Mouse (Mus musculus) cortical plate, adult 2 months (tissue): ENCODE measurements at regions not wholly inside any gene's neighbourhood (a gene's known extent, or its start where the extent isn't known, plus 50 kb on each side); places are given as distances from the start of the nearest gene placed in this dataset.

Experiments
- H3K27ac ChIP-seq: fragments of 200-500 bp; 2 replicates; pipeline ENCODE4 v1.5.1; 2012; ENCODE audit warnings: low read length, control low read depth, inconsistent platforms; ENCODE audit not compliant: insufficient read depth
- H3K4me1 ChIP-seq: fragments of 200-500 bp; 2 replicates; pipeline ENCODE4 v1.6.1; 2011; ENCODE audit warnings: low read length; ENCODE audit not compliant: control insufficient read depth, insufficient read depth
- H3K4me3 ChIP-seq: fragments of 200-500 bp; 2 replicates; pipeline ENCODE4 v1.5.1; 2011; ENCODE audit warnings: mild to moderate bottlenecking, low read length, control low read depth; ENCODE audit not compliant: insufficient read depth
- CTCF ChIP-seq: fragments of 200-500 bp; IDR thresholded peaks from 2 replicates; pipeline ENCODE4 v1.5.1; 2011; ENCODE audit warnings: mild to moderate bottlenecking, control low read depth, low read length; ENCODE audit not compliant: insufficient read depth; ENCODE audit errors: extremely low read depth
- POLR2A ChIP-seq: fragments of 200-500 bp; IDR thresholded peaks from 2 replicates; pipeline ENCODE4 v1.6.1; 2011; ENCODE audit warnings: mild to moderate bottlenecking, low read length, control low read depth; ENCODE audit not compliant: insufficient read depth; ENCODE audit errors: extremely low read depth

DNA sequence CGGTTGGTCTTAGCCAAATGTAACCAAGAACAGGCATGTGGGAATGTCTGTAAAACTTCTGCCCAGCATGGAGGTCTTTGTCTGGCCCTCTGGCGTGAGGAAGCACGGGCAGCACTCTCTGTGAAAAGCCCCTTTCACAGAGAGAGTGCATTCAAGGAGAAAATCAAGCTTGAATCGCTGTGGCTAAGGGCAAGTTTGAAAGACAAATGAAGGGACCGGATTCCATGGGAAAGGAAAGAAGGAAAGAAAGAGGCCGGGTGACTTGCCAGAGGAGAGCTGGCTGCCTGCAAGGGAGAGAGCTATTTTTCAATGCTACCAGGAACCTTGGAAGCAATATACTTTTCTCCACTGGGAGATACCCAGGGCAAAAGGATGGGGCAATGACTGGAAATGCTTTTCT lies 162.2 kb downstream of the Pfkfb3 start:
- Histone ChIP-seq H3K4me1 (no peaks in the 10 kb centered on the region), H3K4me3 (no peak overlapping the region), H3K27ac (no peak overlapping the region)
- TF ChIP-seq CTCF: no peak
- no peak for TF ChIP-seq POLR2A

DNA sequence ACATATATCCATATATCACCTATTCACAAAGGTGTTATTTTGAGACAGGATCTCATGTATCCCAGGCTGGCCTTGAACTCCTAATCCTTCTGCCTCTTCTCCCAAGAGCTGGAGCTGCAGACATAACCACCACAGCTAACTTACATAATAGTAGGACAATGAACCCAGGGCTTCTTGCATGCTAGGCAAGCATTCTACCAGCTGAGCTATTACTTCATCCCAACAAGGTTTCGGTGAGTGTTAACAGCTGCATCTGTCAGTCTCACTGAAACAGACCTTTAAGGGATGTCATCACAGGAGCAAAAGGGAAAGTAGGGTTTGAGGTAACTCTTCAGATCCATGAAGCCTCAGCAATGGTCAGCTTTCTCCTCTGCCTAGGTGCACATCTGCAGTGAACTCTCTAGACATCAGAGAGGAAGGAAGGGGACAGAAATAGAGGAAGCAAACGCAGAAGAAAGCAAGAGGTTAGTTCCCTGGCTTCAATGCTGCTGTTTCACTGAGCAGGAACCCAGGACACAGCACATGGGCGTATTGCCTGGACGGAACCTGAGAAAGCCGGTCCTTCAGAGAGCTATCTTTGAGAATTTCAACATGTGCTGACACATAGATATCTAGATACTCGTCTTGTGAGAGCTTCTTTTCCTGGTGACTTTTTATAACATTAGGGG lies 163.1 kb downstream of the Pfkfb3 start:
- no peak overlapping the region for H3K4me3 ChIP-seq
- TF ChIP-seq POLR2A: no peak
- TF ChIP-seq CTCF: no peak
- H3K27ac ChIP-seq: no peak overlapping the region
- no peaks in the 10 kb centered on the region for H3K4me1 ChIP-seq

DNA sequence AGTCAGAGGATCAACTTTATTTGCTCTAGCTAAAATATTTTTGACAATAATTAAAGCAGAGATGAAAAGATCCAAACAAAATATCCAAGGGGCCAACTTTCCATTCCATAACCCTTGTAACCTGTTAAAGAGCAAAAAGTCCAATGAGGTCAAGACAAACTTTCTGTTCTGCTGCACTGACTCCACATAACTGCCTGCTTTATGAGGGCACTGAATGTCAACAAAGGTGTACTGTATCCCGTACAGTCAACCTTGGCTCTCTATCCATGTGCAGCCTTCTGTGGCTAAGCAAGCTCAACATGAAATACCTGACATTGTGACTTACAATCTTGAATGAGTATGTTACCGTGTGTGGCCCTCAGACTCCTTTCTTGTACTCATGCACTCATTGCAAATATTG lies 166.3 kb downstream of the Pfkfb3 start:
- TF ChIP-seq POLR2A: no peak
- TF ChIP-seq CTCF: no peak

DNA sequence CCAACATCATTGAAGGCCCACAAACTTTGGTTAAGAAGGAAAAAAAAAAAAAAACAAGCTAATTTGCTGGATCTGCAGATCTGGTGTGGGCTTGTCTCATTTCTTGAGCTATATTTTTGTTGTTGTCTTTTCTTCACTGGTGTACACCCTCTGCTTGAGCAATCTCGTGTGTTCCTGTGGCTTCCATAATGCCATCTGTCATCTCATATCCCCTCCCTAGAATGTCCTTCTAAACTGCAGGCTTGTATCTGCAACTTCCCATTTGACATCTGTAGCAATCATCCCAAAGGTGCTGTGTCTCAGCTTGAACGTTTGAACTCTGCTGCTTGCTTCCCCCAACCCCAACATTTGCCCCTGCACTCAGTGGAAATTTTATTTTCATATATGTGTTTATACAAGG lies 170.1 kb downstream of the Pfkfb3 start:
- Histone ChIP-seq H3K4me3 (no peak overlapping the region), H3K27ac (no peak overlapping the region), H3K4me1 (no peaks in the 10 kb centered on the region)
- no peak for TF ChIP-seq POLR2A
- no peak for TF ChIP-seq CTCF

More for the DNA sequence above, 166.3 kb downstream of the Pfkfb3 start:
- no peak overlapping the region for H3K27ac ChIP-seq
- H3K4me3 ChIP-seq: no peak overlapping the region
- no peaks in the 10 kb centered on the region for H3K4me1 ChIP-seq

DNA sequence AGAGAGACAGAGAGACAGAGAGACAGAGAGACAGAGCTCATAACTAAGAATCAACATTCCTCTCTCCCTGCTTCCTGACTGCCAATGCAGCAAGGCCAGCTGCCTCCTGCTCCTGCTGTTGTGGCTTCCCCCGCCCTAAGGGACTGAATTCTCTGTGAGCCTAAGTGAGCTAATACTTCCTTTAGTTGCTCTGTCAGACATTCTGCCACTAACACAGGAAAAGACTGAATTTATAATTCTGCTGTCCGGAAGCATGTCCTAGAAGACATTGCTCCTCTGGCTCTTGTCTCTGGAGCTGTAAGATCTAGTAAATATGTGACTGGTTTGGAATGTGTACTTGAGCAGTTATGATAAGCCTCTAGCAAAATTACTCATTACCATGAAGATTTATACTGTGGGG lies 176.7 kb downstream of the Pfkfb3 start:
- H3K4me1 ChIP-seq: no peaks in the 10 kb centered on the region
- H3K4me3 ChIP-seq: no peak overlapping the region
- no peak for TF ChIP-seq CTCF
- no peak for TF ChIP-seq POLR2A
- no peak overlapping the region for H3K27ac ChIP-seq

DNA sequence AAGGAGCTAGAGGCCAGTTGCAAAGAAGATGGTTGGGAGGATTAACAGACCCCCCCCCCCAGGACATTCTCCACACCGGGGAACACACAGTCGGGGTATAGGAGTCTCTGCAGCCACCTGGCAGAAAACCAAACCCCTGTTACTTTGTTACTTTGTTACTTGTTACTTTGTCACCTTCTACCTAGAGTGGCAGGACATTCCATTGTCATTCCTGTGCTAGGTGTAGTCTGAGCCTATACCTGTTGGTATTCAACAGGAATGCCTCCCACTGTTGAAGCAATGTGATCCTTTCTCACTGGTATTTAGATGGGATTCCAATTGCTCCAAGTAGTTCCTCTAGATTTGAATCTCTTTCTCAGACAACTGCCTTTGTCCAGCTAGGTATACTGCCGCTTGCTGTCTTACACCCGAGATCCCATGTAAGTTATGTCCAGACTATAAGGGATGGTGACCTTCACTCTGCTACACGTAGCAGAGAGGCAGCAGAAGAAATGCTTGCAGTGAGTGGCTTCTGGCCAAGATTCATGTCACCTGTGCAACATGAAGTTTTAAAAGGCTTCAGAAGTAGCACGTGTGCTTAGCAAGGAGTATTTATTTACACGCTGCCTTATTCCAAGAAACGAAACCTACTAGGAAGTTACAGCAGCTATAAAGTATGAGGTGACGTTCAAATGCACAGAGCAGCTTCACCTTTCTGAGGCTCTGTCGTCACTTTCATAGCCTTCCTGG lies 178.0 kb downstream of the Pfkfb3 start:
- no peak for TF ChIP-seq CTCF

DNA sequence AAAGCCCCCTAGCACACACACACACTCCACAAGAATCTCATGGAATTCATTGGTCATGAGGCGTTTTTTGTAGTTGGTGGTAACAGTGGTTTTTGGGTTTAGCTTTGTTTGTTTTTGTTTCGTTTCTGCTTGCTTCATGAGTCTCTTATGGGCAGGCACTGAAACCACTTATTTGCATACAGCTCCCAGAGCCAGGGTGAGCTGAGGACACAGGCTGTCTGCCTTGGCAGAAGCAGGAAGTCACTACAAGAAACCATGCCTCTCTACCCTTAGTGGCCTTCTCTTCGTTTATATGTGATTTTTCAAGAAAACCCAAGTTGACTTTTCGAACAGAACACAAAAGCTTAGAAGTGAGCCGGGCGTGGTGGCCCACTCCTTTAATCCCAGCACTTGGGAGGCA lies 178.8 kb downstream of the Pfkfb3 start:
- no peaks in the 10 kb centered on the region for H3K4me1 ChIP-seq
- H3K4me3 ChIP-seq: no peak overlapping the region
- TF ChIP-seq POLR2A (no peak), CTCF (no peak)
- no peak overlapping the region for H3K27ac ChIP-seq

More for the DNA sequence above, 178.0 kb downstream of the Pfkfb3 start:
- Histone ChIP-seq H3K4me3 (no peak overlapping the region), H3K4me1 (no peaks in the 10 kb centered on the region), H3K27ac (no peak overlapping the region)

DNA sequence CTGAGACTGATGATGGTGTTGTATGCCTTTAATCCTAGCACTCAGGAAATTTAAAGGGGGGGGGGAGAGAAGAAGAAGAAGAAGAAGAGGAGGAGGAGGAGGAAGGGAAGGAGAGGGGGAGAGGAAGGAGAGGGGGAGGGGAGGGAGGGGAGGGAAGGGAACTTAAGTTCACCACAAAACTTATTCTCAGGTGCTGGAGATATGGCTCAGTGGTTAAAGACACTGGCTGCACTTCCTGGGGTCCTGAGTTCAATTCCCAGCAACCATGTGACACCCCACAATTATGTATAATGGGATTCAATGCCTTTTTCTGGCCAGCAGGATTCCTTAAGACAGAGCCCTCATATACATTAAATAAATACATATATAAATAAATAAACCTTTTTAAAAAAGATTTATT lies 183.6 kb downstream of the Pfkfb3 start:
- no peak overlapping the region for H3K27ac ChIP-seq
- no peak for TF ChIP-seq CTCF
- no peak for TF ChIP-seq POLR2A
- H3K4me3 ChIP-seq: no peak overlapping the region
- H3K4me1 ChIP-seq: no peaks in the 10 kb centered on the region

DNA sequence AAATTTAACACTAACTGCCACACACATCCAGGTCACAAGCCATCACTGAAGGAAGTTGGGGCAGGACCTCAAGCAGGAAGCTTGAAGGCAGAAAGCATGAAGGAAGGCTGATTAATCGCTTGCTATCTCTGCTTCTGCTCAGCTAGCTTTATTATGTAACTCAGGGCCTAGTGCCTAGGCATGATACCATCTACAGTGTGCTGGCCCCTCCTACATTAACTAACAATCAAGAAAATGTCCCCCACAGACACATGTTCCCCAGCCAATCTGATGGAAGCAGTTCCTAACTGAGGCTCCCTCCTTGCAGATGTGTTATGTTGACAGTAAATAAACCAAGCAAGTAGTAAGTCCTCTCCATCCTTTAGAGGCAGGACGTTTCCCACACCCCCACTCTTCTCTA lies 186.6 kb downstream of the Pfkfb3 start:
- no peak overlapping the region for H3K4me3 ChIP-seq
- TF ChIP-seq POLR2A (no peak), CTCF (no peak)
- no peak overlapping the region for H3K27ac ChIP-seq
- no peaks in the 10 kb centered on the region for H3K4me1 ChIP-seq

DNA sequence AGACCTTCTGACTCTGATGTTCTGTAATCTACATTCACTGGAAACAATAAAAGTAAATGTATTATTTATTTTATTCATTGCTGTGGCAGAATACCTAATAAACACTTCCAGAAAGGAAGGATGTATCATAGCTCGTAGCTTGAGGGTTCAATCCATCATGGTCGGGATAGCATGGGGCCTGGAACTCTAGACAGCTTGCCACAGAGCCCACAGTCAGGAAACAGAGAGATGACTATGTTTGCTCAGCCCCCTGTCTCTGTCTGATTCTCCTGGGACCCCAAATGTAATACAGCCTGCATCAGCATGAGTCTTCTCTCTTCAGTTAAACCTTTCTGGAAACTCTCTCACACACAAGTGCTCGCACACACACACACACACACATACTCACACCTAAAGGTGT lies 188.1 kb downstream of the Pfkfb3 start:
- no peaks in the 10 kb centered on the region for H3K4me1 ChIP-seq
- TF ChIP-seq CTCF (no peak), POLR2A (no peak)
- no peak overlapping the region for H3K27ac ChIP-seq
- no peak overlapping the region for H3K4me3 ChIP-seq

DNA sequence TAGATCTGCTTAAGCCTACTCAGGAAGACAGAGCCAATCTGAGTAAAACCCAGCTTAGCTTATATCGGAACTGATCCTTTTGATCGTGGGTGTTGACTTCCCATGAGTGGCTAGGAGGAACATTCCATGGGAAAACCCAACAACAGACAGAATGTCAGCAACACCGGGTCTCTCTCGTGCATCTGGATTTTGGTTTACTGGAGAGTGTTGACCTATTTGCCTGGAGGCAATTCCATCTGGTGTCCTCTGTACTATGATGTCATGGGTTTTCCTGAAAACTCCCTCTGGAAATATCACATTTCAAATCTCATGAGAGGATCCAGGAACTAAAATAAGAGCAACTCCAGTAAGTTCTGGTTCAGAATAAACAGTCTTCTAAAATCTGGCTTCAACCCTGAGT lies 188.5 kb downstream of the Pfkfb3 start:
- Histone ChIP-seq H3K27ac (no peak overlapping the region), H3K4me1 (no peaks in the 10 kb centered on the region), H3K4me3 (no peak overlapping the region)
- no peak for TF ChIP-seq CTCF
- TF ChIP-seq POLR2A: no peak
